Mouse (Mus musculus): ENCODE results near the gene Slx1b. TPM values are rescaled to one million over a fixed set of nuclear protein-coding genes. Genes with fewer than 3 reads are reported as not detected.
A peak's percentile ranks its signal among the peaks of the same experiment; 100 is the strongest.

Slx1b gene
- total RNA-seq, 2 experiments from 2014 or later: 2.7 to 3.3 TPM

- Histone ChIP-seq H3K4me3 (no peak overlapping the region), H3K27ac (no peak overlapping the region)
- intact Hi-C loops (cut with DNase I): no loop called here
- no peak for DNase-seq
- no peak for TF ChIP-seq CTCF (IDR thresholded peaks at IDR 0.05)
Measured at GRCm38 (mm10) chr7:126681221-126681620, 14.4 kb downstream of the Slx1b start.

GRCm38 (mm10) chr7:126679683-126680082, 15.9 kb downstream of the Slx1b start:
- no peak for TF ChIP-seq CTCF (IDR thresholded peaks at IDR 0.05)
- no peak for DNase-seq
- intact Hi-C loops (cut with DNase I): loop anchor here (1.0 kb wide), 1 partner anchor 12 kb away; no protein-coding TSS in a partner anchor
- H3K4me3 ChIP-seq: no peak overlapping the region
- peak overlapping the region; percentile 38; the same call in 1 of the 2 replicates for H3K27ac ChIP-seq

- intact Hi-C loops (cut with DNase I): loop anchor here (1.0 kb wide), 1 partner anchor 13 kb away; no protein-coding TSS in a partner anchor
- TF ChIP-seq CTCF (IDR thresholded peaks at IDR 0.05): no peak
- Histone ChIP-seq H3K27ac (peak overlapping the region; percentile 38), H3K4me3 (no peak overlapping the region)
- DNase-seq: no peak
Measured at GRCm38 (mm10) chr7:126678545-126679341, 16.8 kb downstream of the Slx1b start.

- Histone ChIP-seq H3K27ac (peak overlapping the region; percentile 90), H3K4me3 (peak overlapping the region; percentile 68)
- no peak for TF ChIP-seq CTCF (IDR thresholded peaks at IDR 0.05)
- intact Hi-C loops (cut with DNase I): no loop called here
- DNase-seq: no peak
Measured at GRCm38 (mm10) chr7:126676631-126677220, 18.9 kb downstream of the Slx1b start.

GRCm38 (mm10) chr7:126676207-126676606, 19.4 kb downstream of the Slx1b start, which contains the start of gene Sult1a1:
TSS of gene Sult1a1 (minus strand) at chr7:126676432.
- intact Hi-C loops (cut with DNase I): no loop called here
- H3K27ac ChIP-seq: peak within 1 kb of the TSS; percentile 90
- peak; percentile 56 for DNase-seq

GRCm38 (mm10) chr7:126675104-126675503, 20.5 kb downstream of the Slx1b start:
- no peak for TF ChIP-seq CTCF (IDR thresholded peaks at IDR 0.05)
- Histone ChIP-seq H3K27ac (peak overlapping the region; percentile 90), H3K4me3 (peak overlapping the region; percentile 68)
- intact Hi-C loops (cut with DNase I): no loop called here
- DNase-seq: no peak

More at GRCm38 (mm10) chr7:126676207-126676606, 19.4 kb downstream of the Slx1b start, which contains the start of gene Sult1a1:
- no peak for TF ChIP-seq CTCF (IDR thresholded peaks at IDR 0.05)
- peak within 1 kb of the TSS; percentile 68 for H3K4me3 ChIP-seq

GRCm38 (mm10) chr7:126672111-126672510, 23.5 kb downstream of the Slx1b start:
- intact Hi-C loops (cut with DNase I): no loop called here
- Histone ChIP-seq H3K4me3 (no peak overlapping the region), H3K27ac (no peak overlapping the region)
- no peak for DNase-seq
- no peak for TF ChIP-seq CTCF (IDR thresholded peaks at IDR 0.05)

- no peak for TF ChIP-seq CTCF (IDR thresholded peaks at IDR 0.05)
- intact Hi-C loops (cut with DNase I): no loop called here
- Histone ChIP-seq H3K4me3 (no peak overlapping the region), H3K27ac (no peak overlapping the region)
- DNase-seq: no peak
Measured at GRCm38 (mm10) chr7:126670152-126670551, 25.4 kb downstream of the Slx1b start.

GRCm38 (mm10) chr7:126668452-126668851, 27.1 kb downstream of the Slx1b start:
- intact Hi-C loops (cut with DNase I): no loop called here
- no peak for TF ChIP-seq CTCF (IDR thresholded peaks at IDR 0.05)
- no peak for DNase-seq
- no peak overlapping the region for H3K4me3 ChIP-seq
- peak overlapping the region; percentile 67 for H3K27ac ChIP-seq

- no peak for DNase-seq
- TF ChIP-seq CTCF (IDR thresholded peaks at IDR 0.05): no peak
- H3K27ac ChIP-seq: peak overlapping the region; percentile 67
- no peak overlapping the region for H3K4me3 ChIP-seq
- intact Hi-C loops (cut with DNase I): no loop called here
Measured at GRCm38 (mm10) chr7:126667495-126668090, 28.0 kb downstream of the Slx1b start.

GRCm38 (mm10) chr7:126665269-126665668, 30.3 kb downstream of the Slx1b start:
- Histone ChIP-seq H3K27ac (peak overlapping the region; percentile 57; the same call in 1 of the 2 replicates), H3K4me3 (no peak overlapping the region)
- intact Hi-C loops (cut with DNase I): no loop called here
- peak; percentile 57 for DNase-seq
- TF ChIP-seq CTCF (IDR thresholded peaks at IDR 0.05): peak; percentile 59

- Histone ChIP-seq H3K4me3 (no peak overlapping the region), H3K27ac (peak overlapping the region; percentile 57)
- no peak for DNase-seq
- intact Hi-C loops (cut with DNase I): no loop called here
- no peak for TF ChIP-seq CTCF (IDR thresholded peaks at IDR 0.05)
Measured at GRCm38 (mm10) chr7:126663646-126664045, 31.9 kb downstream of the Slx1b start.

GRCm38 (mm10) chr7:126659771-126660170, 35.8 kb downstream of the Slx1b start:
- H3K27ac ChIP-seq: no peak overlapping the region
- H3K4me3 ChIP-seq: no peak overlapping the region
- TF ChIP-seq CTCF (IDR thresholded peaks at IDR 0.05): no peak
- intact Hi-C loops (cut with DNase I): no loop called here
- no peak for DNase-seq

Data from gastrocnemius, adult 2 months (tissue).